Mouse (Mus musculus) liver, embryonic 14.5 days (tissue): ENCODE measurements around the gene Mmp9.

Experiments used
- CTCF ChIP-seq: IDR thresholded peaks from 2 replicates; pipeline ENCODE4 v1.5.1; 2016; ENCODE audit warnings: antibody characterized with exemption, low read depth, control low read depth
- EP300 ChIP-seq: IDR thresholded peaks from 2 replicates; pipeline ENCODE4 v1.6.1; 2016; ENCODE audit warnings: antibody characterized with exemption, low read depth

- TF ChIP-seq EP300 (no peak), CTCF (no peak)
These were observed 27.3 kb downstream of the Mmp9 start for GRCm38 (mm10) chr2:164967761-164968440.
